Mouse (Mus musculus): ENCODE results near the gene Cd59b.
"Not testable (repeated sequence)": the region's sequence is repeated elsewhere in the genome, so short reads cannot be mapped to it uniquely, and the experiment has no call there.

Gene Cd59b

DNA sequence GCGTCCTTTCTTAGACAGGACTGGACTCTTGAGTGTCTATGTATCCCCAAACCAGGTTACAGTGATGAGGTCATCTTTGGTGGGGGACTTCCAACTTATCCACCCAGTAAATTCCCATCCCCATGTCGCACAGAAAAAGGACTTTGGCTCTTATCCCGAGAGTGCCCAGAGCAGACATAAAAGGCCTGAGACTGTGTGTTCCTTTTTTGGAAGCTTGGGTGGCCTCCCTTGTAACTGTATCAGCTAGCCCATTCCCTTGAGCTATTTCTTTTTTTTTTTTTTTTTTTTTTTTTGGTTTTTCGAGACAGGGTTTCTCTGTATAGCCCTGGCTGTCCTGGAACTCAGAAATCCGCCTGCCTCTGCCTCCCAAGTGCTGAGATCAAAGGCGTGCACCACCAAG, 4.1 kb upstream of the Cd59b start, which contains the start of gene Gm10912:
Gm10912 (plus strand) TSS at position 301 of the 400 bp plus-strand sequence.
- not testable (repeated sequence) for DNase-seq (ENCODE audit: low read depth)

DNA sequence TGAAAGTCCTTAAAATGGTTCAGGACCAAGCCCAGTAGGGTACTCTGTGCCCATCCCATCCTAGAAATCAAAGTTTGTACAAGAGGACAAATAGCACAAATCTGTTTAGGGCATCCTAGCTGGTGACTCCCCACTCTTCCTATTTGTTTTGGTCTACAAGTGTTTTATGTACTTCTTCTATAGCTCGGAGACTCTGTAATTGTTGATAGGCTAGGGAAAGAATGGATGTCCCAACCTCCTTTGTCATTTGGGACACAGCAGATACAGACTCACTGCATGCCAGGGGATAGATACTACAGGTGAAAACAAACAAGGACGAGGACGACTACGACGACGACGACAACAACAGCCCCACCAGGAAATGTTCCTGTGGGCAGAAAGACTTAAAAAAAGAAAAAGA, 1.2 kb upstream of the Cd59b start, which contains the start of gene Gm10799:
Gm10799 (minus strand) TSS at position 101 of the 400 bp plus-strand sequence.
- DNase-seq (ENCODE audit: low read depth): not testable (repeated sequence)

DNA sequence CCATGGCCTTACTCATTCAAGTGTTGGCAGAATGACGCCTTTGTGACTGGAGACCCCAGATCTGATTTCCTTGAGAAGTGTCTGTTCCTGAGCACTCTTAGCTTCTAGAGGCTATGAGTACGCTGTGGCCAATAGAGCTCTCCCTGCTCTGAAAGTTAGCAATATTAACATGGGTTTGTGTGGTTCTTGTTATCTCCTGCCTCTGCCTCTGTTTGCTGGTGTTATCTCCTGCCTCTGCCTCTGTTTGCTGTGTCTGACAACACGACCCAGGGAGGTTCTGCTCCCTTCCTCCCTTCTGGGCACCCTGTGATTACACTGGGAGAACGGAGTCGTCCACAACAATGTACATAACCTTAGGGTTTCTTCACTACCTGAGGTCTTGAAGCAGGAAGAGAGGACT, 8.6 kb downstream of the Cd59b start:
- DNase-seq (ENCODE audit: low read depth): peak; percentile 49

DNA sequence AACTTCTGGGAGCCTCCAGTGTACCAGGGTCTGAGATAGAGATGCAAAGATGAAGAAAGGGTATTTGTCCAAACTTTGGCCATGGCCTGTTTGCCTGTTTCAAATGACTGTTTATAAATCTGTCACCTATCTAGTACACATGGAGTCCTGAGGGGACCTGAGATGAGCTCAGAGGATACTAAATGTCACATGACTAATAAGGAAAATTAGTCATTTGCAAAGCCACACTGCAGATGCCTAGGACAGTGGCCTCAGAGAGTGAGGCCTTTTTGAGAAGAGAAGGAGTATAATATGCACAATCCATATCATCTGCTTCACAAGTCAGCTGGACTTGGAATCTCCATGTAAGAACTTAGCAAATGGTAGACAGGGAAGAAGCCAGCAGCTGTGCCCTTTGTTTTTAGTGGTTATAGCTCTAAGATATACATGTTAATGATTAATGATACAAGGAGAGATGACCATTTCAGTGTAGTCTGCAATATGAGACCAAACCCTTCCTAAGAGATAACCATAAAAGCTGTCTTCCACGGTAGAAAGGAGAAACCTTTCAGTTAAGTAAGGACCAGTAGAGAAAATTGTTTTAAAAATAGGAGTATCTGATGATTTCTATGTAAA, 11.9 kb downstream of the Cd59b start:
- DNase-seq (ENCODE audit: low read depth): not testable (repeated sequence)

GRCm38 (mm10) chr2:104082474-104082873, 12.8 kb downstream of the Cd59b start:
- no peak for DNase-seq (ENCODE audit: low read depth)

GRCm38 (mm10) chr2:104084027-104084426, 14.4 kb downstream of the Cd59b start:
- DNase-seq (ENCODE audit: low read depth): not testable (repeated sequence)

GRCm38 (mm10) chr2:104087562-104087961, 17.9 kb downstream of the Cd59b start:
- peak; percentile 67 for DNase-seq (ENCODE audit: low read depth)

- DNase-seq (ENCODE audit: low read depth): no peak
These were observed 23.7 kb downstream of the Cd59b start for GRCm38 (mm10) chr2:104093305-104093704.

GRCm38 (mm10) chr2:104095741-104096213, 26.1 kb downstream of the Cd59b start, which contains the start of gene Cd59a:
TSS of gene Cd59a (plus strand) at chr2:104095801.
- DNase-seq (ENCODE audit: low read depth): peak; percentile 91

- no peak for DNase-seq (ENCODE audit: low read depth)
These were observed 26.6 kb downstream of the Cd59b start for GRCm38 (mm10) chr2:104096256-104096655.

- not testable (repeated sequence) for DNase-seq (ENCODE audit: low read depth)
These were observed 27.1 kb downstream of the Cd59b start for GRCm38 (mm10) chr2:104096796-104097195.

DNA sequence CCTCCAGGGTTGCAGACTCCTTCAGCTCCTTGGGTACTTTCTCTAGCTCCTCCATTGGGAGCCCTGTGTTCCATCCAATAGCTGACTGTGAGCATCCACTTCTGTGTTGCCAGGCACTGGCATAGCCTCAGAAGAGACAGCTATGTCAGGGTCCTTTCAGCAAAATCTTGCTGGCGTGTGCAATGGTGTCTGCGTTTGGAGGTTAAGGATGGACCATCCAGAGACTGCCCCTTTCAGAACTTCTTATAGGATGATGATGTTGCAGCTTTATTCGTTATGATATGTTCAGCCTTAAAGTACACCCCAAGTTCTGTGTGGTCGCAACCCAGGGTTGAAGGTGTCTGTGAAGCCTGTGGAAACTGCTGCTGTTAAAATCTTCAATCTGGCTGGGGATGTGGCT, 27.7 kb downstream of the Cd59b start:
- DNase-seq (ENCODE audit: low read depth): not testable (repeated sequence)

GRCm38 (mm10) chr2:104098529-104099230, 29.0 kb downstream of the Cd59b start:
- no peak for DNase-seq (ENCODE audit: low read depth)

- no peak for DNase-seq (ENCODE audit: low read depth)
These were observed 29.6 kb downstream of the Cd59b start for GRCm38 (mm10) chr2:104099231-104099585.

- no peak for DNase-seq (ENCODE audit: low read depth)
These were observed 30.3 kb downstream of the Cd59b start for GRCm38 (mm10) chr2:104099946-104100345.

GRCm38 (mm10) chr2:104104800-104105199, 35.2 kb downstream of the Cd59b start:
- no peak for DNase-seq (ENCODE audit: low read depth)

DNA sequence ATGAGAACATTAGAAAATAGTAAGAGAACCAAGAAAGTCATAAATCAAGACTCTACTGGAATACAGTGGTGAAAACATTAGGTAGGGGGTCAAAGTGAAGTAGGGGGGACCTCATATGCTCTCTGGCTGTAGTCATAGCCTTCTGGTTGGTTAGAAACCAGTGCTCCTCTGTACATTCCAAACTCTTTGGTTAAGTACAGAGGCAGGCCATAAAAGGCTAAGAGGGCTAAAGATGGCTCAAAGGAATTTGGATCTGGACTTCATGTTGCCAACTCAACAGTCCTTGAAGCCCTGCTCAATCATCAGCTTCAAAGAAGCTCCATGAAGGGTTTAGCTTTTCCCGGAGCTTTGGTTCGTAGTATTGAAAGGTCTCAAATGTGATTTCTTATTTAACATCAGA, 39.4 kb downstream of the Cd59b start:
- DNase-seq (ENCODE audit: low read depth): not testable (repeated sequence)

GRCm38 (mm10) chr2:104109528-104109927, 39.9 kb downstream of the Cd59b start:
- DNase-seq (ENCODE audit: low read depth): no peak

DNA sequence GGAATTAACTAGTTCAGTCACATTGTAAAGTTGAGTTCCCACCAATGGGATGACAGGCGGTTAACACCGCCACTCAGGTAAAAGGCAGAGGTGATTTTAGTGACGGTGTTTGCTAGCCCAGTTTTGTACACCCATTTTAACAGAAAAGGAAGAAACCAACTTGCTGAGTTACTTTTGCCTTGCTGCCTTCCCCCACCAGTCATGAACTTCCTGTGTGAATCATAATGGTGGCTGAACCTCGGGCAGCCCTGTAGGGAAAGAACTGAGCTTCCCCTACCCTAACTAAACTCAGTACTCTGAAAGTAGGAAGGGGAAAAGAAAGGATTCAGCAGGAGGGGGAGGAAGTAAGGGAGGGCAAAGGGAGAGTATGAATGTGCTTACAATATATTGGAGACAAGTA, 40.4 kb downstream of the Cd59b start:
- DNase-seq (ENCODE audit: low read depth): no peak

DNA sequence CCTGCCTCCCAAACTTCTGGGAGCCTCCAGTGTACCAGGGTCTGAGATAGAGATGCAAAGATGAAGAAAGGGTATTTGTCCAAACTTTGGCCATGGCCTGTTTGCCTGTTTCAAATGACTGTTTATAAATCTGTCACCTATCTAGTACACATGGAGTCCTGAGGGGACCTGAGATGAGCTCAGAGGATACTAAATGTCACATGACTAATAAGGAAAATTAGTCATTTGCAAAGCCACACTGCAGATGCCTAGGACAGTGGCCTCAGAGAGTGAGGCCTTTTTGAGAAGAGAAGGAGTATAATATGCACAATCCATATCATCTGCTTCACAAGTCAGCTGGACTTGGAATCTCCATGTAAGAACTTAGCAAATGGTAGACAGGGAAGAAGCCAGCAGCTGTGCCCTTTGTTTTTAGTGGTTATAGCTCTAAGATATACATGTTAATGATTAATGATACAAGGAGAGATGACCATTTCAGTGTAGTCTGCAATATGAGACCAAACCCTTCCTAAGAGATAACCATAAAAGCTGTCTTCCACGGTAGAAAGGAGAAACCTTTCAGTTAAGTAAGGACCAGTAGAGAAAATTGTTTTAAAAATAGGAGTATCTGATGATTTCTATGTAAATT, 41.6 kb downstream of the Cd59b start:
- DNase-seq (ENCODE audit: low read depth): not testable (repeated sequence)

DNA sequence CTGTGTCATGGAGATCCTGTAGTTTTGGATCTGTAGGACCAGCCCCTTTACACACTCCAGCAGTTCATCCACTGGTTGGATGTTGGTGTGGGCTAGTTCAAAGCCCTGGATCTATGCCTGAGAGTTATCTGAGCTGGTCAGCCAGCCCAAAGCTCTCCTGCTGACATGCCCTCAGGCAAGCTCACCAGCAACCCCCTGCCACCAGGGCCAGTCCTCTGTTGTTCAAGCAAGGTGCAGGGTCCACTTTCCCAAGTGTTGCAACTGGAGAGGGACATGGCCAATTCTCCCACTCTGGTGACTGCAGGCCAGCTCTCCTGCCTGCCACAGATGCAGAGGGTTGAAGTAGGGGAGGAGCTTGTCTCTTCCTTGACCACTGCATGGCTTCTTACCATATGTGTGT, 43.9 kb downstream of the Cd59b start:
- DNase-seq (ENCODE audit: low read depth): not testable (repeated sequence)

DNA sequence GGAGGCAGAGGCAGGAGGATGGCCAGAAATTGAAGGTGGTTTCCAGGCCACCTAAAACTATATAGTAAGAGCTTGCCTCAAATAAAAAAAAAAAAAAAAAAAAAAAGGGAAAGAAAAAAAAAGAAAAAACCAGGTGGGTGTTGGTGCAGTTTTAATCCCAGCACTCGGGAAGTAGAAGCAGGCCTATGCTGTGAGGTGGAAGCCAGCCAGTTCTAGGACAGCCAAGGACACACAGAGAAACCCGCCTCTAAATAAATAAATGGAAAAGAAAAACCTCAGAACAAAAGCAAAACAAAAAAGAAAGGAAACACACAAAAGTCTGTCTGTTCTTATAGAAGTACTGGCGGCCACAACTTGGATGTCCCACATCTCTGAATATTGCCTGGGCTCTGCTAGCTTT, 45.2 kb downstream of the Cd59b start:
- DNase-seq (ENCODE audit: low read depth): no peak

DNA sequence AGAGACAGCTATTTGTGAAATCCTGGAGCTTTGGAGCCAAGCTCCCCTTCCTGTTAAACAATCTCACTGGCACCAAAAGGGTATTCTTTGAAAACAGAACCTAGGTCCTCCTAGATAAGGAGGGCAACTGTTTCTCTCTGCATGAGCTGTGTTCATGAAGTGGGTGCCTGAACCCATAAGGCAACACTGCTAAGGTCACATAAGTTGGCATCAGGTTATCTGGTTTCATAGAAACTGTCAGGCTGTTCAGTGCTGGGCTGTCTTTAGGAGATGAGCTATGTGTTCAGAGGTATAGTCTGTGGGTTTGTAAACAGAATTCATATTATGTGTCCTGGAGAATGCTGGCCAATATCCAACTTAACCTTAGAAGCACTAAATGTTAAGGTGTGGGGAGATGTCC, 47.5 kb downstream of the Cd59b start:
- peak; percentile 54 for DNase-seq (ENCODE audit: low read depth)
